Mouse (Mus musculus): ENCODE data around the gene Mis12.

GRCm38 (mm10) chr11:71019201-71020068 is at the start of gene Mis12, which contains the start of gene Derl2:
- peak; percentile 80 for TF ChIP-seq POLR2A (IDR thresholded peaks at IDR 0.05; ENCODE audit: control insufficient read depth, low read depth, low read length)
- no peak for TF ChIP-seq CTCF (IDR thresholded peaks at IDR 0.05; ENCODE audit: control insufficient read depth, insufficient read depth, insufficient replicate concordance, low read depth, low read length)

Measured in testis, adult 2 months (tissue).